Mouse (Mus musculus): ENCODE data around the gene Copg2.

DNA sequence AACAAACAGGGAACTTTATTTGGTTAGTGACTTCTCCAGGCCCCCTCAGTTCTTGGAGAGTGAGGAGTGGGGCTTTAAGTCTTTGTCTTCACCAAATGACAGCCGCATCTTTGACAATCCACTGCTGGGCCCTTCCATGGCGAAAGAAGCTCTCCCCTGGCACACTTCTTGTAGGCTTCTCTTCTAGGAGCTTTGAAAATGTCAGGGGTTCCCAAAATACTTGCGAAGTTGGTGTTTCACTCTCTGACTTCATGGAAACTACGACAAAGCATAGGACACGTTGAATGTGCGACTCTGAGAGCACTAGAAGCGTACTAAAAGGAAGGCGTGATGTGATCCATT lies 363 bp upstream of the Copg2 start:
- TF ChIP-seq CTCF (IDR thresholded peaks at IDR 0.05; ENCODE audit: low read depth), result no peak
- TF ChIP-seq EP300 (IDR thresholded peaks at IDR 0.05; ENCODE audit: low read depth), result no peak

All from liver, embryonic 14.5 days (tissue).